Mouse (Mus musculus) hindbrain, postnatal 0 days (tissue): ENCODE measurements around the gene P4ha1. TPM values are rescaled to one million over a fixed set of nuclear protein-coding genes. Genes with fewer than 3 reads are reported as not detected.
"Not testable (repeated sequence)": the region's sequence is repeated elsewhere in the genome, so short reads cannot be mapped to it uniquely, and the experiment has no call there.

Source experiments
- ATAC-seq: fragments of 200-750 bp; cut with Nextera tagmentation; 2 replicates; pipeline ENCODE4 v1.8.0; 2017; ENCODE audit warnings: mild to moderate bottlenecking, moderate TSS enrichment, moderate library complexity
- DNase-seq: peaks from one replicate; pipeline ENCODE4 v3.0.0-alpha.2; 2015; ENCODE audit warnings: low spot score
- H3K27ac ChIP-seq: fragments of 300-500 bp; sonication (generic); 2 replicates; pipeline ENCODE4 v1.5.1; 2014; ENCODE audit warnings: mild to moderate bottlenecking
- H3K27me3 ChIP-seq: fragments of 300-500 bp; sonication (generic); 2 replicates; pipeline ENCODE4 v1.6.1; 2014; ENCODE audit warnings: low read length, mixed read lengths; ENCODE audit not compliant: insufficient read depth
- H3K36me3 ChIP-seq: fragments of 300-500 bp; sonication (generic); 2 replicates; pipeline ENCODE4 v1.6.1; 2014; ENCODE audit warnings: low read length, mixed read lengths; ENCODE audit not compliant: insufficient read depth
- H3K4me1 ChIP-seq: fragments of 300-500 bp; sonication (generic); 2 replicates; pipeline ENCODE4 v1.6.1; 2014; ENCODE audit warnings: antibody characterized with exemption, low read length, mixed read lengths; ENCODE audit not compliant: insufficient read depth
- H3K4me2 ChIP-seq: fragments of 300-500 bp; sonication (generic); 2 replicates; pipeline ENCODE4 v1.6.1; 2014; ENCODE audit warnings: low read depth, mild to moderate bottlenecking, low read length, moderate library complexity, mixed read lengths
- H3K4me3 ChIP-seq: fragments of 300-500 bp; sonication (generic); 2 replicates; pipeline ENCODE4 v1.5.1; 2014; ENCODE audit warnings: low read length
- H3K9ac ChIP-seq: fragments of 300-500 bp; sonication (generic); replicated peaks from 2 replicates; pipeline ENCODE4 v1.6.1; 2014; ENCODE audit warnings: mild to moderate bottlenecking, low read length, moderate library complexity, mixed read lengths
- H3K9me3 ChIP-seq: fragments of 300-500 bp; sonication (generic); 2 replicates; pipeline ENCODE4 v1.6.1; 2016; ENCODE audit warnings: low read length, mixed read lengths
- CTCF ChIP-seq: IDR thresholded peaks from 2 replicates; pipeline ENCODE4 v1.5.1; 2016; ENCODE audit warnings: antibody characterized with exemption, control low read depth, low read depth
- WGBS: fragments of 180-500 bp; shearing (Covaris S2); extraction: QIAGEN DNeasy Blood & Tissue Kit; methylation state at CpG from one replicate; pipeline ENCODE4 v1.1.7; 2014; 5-methylcytosine and 5-hydroxymethylcytosine counted together
- polyA plus RNA-seq: library from polyadenylated mRNA; unstranded; fragments of >200 nt; fragmentation: Nextera tagmentation; extraction: Ambion mirVana; gene quantifications from 2 replicates; pipeline ENCODE4 v1.2.1, GENCODE M21; 2015
- total RNA-seq: library from RNA; depleted of rRNA; stranded (reverse); fragments of >200 nt; gene quantifications from 2 replicates; pipeline ENCODE4 v1.2.3, GENCODE M21; 2014

Gene P4ha1
- total and polyA plus RNA-seq, 2 experiments from 2014 or later, result 12.7 to 17.6 TPM

DNA sequence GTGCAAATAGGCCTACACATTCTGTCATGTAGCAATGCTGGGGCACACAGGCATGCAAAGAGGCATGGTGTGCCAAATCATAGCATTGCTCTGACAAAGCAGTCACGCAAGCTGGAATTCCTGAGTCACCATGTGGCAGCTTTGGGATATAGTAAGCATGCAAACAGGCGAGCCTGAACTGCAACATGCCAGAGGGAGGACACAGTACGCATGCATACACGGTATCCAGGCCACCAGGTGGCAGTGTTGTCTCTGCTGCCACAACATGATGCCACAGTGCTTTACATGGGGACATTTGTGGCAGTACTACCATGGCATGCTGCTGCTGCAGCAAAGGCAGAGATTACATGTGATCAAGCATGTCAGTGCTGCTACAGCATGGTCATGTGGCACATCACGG is 26.8 kb upstream of the P4ha1 start:
- no peaks in the 10 kb centered on the region for H3K9me3 ChIP-seq
- no peak overlapping the region for H3K27ac ChIP-seq
- peak; percentile 97 for TF ChIP-seq CTCF
- H3K4me2 ChIP-seq, result no peak overlapping the region
- ATAC-seq (peak; percentile 71), DNase-seq (peak; percentile 86)
- H3K36me3 ChIP-seq, result no peaks in the 10 kb centered on the region
- H3K4me1 ChIP-seq, result no peaks in the 10 kb centered on the region
- H3K4me3 ChIP-seq, result no peak overlapping the region
- WGBS, result 25% methylated on average over 5 of the region's 5 CpGs
- H3K27me3 ChIP-seq, result no peaks in the 10 kb centered on the region
- H3K9ac ChIP-seq, result no peak overlapping the region

DNA sequence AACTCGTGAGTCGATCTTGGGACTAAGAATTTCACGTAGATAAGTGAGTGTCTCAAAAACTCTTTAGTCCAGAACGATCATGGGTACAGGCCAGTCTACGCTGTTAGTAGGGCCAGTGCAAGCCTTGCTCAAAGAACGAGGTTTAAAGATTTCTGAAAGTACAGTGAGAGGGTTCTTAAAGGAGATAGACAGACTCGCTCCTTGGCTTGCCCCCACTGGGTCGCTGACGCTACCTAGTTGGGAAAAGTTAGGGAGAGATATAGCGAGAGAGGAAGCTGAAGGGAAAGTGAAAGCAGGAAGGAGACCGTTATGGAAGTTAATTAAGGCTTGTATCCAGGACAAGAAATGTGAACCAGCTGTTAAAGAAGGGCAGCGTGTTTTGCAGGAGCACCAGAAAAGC is 20.4 kb upstream of the P4ha1 start:
- not testable (repeated sequence) for DNase-seq, H3K36me3 ChIP-seq, H3K4me1 ChIP-seq, ATAC-seq, H3K9me3 ChIP-seq, H3K4me2 ChIP-seq, H3K27me3 ChIP-seq, H3K4me3 ChIP-seq, H3K27ac ChIP-seq, H3K9ac ChIP-seq
- WGBS, result 94% methylated on average over 12 of the region's 12 CpGs

DNA sequence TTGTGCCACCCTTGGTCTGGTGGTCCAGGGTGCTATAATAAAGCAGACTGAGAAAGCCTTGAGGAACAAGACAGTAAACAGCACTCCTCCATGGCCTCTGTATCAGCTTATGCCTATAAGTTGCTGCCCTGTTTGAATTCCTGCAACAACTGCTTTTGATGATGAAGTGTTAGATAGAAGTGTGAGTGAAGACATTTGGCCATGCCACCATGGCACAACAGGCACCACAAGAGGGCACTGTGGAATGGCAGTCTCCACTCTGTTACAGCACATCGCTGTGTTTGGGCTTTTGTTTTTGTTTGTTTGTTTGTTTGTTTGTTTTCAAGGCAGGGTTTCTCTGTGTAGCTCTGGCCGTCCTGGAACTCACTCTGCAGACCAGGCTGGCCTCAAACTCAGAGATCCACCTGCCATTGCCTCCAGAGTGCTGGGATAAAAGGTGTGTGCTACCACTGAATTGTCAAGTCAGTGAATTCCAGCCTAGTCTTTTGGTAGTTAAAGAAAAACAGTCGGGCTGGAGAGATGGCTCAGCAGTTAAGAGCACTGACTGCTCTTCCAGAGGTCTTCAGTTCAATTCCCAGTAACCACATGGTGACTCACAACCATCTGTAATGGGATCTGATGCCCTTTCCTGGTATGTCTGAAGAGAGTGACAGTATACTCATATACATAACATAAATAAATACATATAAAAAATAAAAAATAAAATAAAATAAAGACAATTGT is 13.9 kb upstream of the P4ha1 start:
- no peak overlapping the region for H3K27ac ChIP-seq
- H3K4me2 ChIP-seq, result no peak overlapping the region
- H3K27me3 ChIP-seq, result no peaks in the 10 kb centered on the region
- no peak for ATAC-seq
- H3K9ac ChIP-seq, result no peak overlapping the region
- H3K4me1 ChIP-seq, result no peaks in the 10 kb centered on the region
- H3K9me3 ChIP-seq, result no peaks in the 10 kb centered on the region
- peak; percentile 80 for TF ChIP-seq CTCF
- no peak overlapping the region for H3K4me3 ChIP-seq
- 32% methylated on average over 3 of the region's 3 CpGs for WGBS
- no peaks in the 10 kb centered on the region for H3K36me3 ChIP-seq
- DNase-seq, result peak; percentile 64

DNA sequence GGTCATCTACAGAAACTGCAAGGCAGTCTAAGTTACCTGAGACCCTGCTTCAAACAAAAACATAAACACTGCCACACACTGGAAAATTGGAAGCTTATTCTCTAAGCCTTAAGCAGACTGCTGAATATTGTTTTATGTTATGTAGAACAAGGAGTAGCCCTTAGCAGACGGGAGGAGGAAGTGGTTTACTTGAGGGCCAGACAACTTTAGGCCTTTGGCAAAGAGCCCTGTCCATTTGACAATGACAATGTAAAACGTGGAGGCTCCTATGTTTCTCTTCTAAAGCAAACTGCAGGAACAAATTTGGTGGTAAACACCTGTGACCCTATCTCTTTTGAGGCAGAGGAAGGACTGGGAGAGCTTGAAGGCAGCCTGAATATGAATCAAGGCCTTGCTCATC is 13.0 kb upstream of the P4ha1 start:
- ATAC-seq, result no peak
- Histone ChIP-seq H3K9ac (no peak overlapping the region), H3K36me3 (no peaks in the 10 kb centered on the region)

DNA sequence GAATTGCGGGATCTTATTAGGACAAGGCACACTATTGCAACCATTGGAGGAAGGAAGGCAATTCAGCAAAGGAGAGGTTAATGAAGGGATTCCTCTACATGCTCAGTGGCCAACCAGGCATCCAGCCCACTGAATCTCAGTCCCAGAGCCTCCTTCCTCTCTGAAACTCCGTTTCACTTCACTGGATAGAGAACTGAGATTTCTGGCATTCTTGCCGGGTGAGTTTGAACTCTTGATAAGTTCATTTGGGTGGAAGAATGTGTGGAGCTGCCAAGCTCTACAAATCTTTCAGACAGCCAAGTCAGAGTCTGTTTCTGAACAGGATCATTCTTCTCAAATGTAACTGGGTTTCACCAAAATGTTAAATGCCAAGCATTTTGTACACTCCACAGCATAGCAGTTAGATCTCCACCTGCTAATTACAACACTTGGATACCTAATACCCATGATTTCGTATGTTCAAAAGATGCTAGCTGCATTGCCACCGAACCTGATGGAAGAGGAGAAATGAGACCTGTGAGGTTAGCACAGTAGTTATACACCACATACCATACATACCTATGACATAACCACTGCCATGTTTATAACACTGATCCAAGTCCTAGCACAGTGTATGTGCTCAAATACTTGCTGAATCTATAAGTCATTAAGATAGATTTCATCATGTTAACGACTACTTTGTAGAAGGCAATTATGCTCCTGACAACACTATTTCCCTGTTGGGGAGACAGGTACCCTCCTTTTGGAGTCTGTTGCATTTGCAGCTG is 12.2 kb upstream of the P4ha1 start:
- Histone ChIP-seq H3K4me3 (no peak overlapping the region), H3K4me2 (no peak overlapping the region), H3K36me3 (no peaks in the 10 kb centered on the region), H3K9me3 (no peaks in the 10 kb centered on the region), H3K27ac (no peak overlapping the region), H3K4me1 (no peaks in the 10 kb centered on the region), H3K27me3 (no peaks in the 10 kb centered on the region), H3K9ac (no peak overlapping the region)
- ATAC-seq, result no peak
- no peak for DNase-seq
- WGBS, result 69% methylated on average over 6 of the region's 6 CpGs
- no peak for TF ChIP-seq CTCF

More for the DNA sequence above, 13.0 kb upstream of the P4ha1 start:
- Histone ChIP-seq H3K4me2 (no peak overlapping the region), H3K9me3 (no peaks in the 10 kb centered on the region), H3K27ac (no peak overlapping the region), H3K27me3 (no peaks in the 10 kb centered on the region), H3K4me1 (no peaks in the 10 kb centered on the region), H3K4me3 (no peak overlapping the region)
- TF ChIP-seq CTCF, result no peak
- DNase-seq, result no peak
- 53% methylated on average over 2 of the region's 2 CpGs for WGBS

DNA sequence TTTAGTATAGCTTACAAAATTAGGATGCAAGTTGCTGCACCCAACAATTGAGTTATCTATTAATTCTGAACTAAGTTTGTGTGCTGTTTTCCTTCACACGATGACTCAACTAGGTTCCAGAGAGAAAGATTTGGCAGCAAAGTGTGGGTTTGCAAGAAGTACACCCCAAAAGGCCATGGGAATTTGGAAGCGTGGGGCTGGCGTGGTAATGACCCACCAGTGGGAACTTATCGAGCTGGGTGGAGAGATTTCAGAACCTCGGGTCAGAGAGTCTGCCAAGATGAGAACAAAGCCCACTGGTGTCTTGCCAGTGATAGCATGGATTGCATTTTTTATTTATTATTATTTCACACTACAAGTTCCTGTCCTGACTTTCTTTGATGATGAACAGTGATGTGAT is 11.2 kb upstream of the P4ha1 start:
- H3K36me3 ChIP-seq, result no peaks in the 10 kb centered on the region
- no peak for TF ChIP-seq CTCF
- no peak overlapping the region for H3K27ac ChIP-seq
- no peaks in the 10 kb centered on the region for H3K9me3 ChIP-seq
- no peak for DNase-seq
- ATAC-seq, result no peak
- no peaks in the 10 kb centered on the region for H3K4me1 ChIP-seq
- no peak overlapping the region for H3K9ac ChIP-seq
- 84% methylated on average over 5 of the region's 5 CpGs for WGBS
- no peaks in the 10 kb centered on the region for H3K27me3 ChIP-seq
- H3K4me3 ChIP-seq, result no peak overlapping the region
- H3K4me2 ChIP-seq, result no peak overlapping the region

DNA sequence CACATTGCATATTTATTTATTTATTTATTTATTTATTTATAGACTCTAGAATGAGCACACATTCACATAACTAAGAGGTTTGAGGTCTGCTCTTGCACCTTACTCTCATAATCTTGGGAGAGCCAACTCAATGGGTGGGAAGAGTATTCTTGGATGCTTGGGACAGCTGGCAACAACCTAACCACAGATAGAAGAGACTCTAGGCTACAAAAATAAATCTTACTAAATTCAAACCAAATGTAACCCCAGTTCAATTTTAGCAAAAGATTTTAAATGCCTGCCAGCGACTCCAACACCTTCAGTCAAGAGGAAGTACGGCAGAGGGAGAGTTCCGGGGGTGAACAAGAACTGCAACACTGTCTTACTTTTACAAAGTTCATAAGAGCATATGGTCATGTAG is 2.0 kb upstream of the P4ha1 start:
- H3K27ac ChIP-seq, result no peak overlapping the region
- no peak for TF ChIP-seq CTCF
- H3K27me3 ChIP-seq, result no peaks in the 10 kb centered on the region
- no peaks in the 10 kb centered on the region for H3K36me3 ChIP-seq
- no peak overlapping the region for H3K4me3 ChIP-seq
- WGBS, result 89% methylated on average over 3 of the region's 3 CpGs
- H3K9me3 ChIP-seq, result no peaks in the 10 kb centered on the region
- H3K9ac ChIP-seq, result no peak overlapping the region
- no peak overlapping the region for H3K4me2 ChIP-seq
- no peak for DNase-seq
- ATAC-seq, result no peak
- H3K4me1 ChIP-seq, result 0 out of 2 replicates have a peak, but pooled peaks cover 7% of the 10 kb centered on the region
